Mouse (Mus musculus): ENCODE measurements around the gene Anapc11. TPM values are rescaled to one million over a fixed set of nuclear protein-coding genes. Genes with fewer than 3 reads are reported as not detected.

Gene Anapc11
- polyA plus RNA-seq, 1 experiment from 2014 or later: 267 TPM

DNA sequence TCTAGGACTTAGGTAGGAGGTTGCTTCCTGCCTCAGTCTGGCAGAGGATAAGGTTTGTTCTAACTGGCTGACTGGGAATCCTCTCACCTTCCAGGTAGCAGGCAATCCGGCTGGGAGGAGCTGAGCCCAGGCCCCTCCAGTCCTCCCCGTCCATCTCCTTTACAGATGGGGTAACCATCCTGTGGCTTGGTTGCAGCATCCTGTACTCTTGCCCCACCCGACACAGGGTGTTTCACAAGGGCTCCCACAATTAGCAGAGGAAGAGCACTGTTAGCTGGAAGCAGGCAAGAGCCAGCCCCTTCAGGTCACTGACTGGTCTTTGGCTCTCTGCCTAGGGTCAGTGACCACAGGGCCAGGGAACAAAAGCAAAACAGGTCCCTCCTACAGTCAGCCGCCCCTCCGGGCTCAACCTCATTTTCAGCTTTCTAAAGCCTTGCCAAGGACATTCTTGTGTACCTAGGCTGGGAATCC lies 32.2 kb downstream of the Anapc11 start:
- no peak for ATAC-seq (ENCODE audit: insufficient number of reproducible peaks, insufficient read depth, low FRiP score, low read depth)
- no peaks in the 10 kb centered on the region for H3K27me3 ChIP-seq (ENCODE audit: control insufficient read depth, insufficient read depth, low read length)
- 52% methylated on average over 5 of the region's 5 CpGs for WGBS

DNA sequence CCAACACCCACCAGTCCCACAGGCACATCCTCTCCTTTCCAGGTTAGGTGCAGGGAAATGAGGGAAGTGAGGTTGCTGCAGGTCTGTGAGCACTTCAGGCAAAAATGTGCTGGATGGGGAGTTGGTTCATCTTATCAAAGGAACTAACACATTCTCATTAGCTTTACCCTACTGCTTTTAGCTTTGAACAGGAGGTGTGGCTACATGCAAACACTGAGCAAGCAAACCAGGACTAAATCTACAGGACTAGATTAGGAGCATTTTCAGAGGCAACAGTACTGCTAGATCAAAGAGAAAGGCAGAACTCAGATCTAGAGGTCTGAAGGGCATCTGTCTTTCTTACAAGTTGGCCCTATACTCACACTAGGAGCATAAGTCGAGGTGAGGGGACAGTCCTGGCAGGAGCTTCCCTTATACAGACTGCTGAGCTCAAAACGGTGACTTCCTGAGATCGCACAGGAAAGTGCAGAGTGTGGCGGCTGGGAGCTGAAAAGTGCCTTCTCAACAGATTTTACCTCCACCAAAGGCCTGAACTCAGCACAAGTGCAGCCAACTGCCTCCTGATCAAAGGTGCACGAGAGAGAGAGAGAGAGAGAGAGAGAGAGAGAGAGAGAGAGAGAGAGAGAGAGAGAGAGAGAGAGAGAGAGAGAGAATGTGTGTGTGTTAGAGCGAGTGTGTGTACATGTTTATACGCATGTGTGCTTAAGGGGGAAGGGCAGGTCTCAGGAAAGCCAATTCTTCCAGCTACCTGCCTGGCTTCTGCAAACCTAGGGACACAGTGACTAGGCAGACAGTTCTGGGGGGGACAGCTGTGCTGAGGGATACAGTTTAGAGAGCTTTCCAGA lies 32.9 kb downstream of the Anapc11 start:
- Histone ChIP-seq H3K4me3 (ENCODE audit: low read depth, low read length) (peak overlapping the region; percentile 8; the same call in 1 of the 2 replicates), H3K9me3 (ENCODE audit: control insufficient read depth, low read depth, low read length) (no peaks in the 10 kb centered on the region), H3K36me3 (ENCODE audit: control insufficient read depth, insufficient read depth, low read length) (peaks cover 18% of the 10 kb centered on the region), H3K9ac (replicated peaks; ENCODE audit: low read depth, low read length) (no peak overlapping the region), H3K4me1 (ENCODE audit: control insufficient read depth, insufficient read depth, low read length) (peaks cover 30% of the 10 kb centered on the region), H3K27me3 (ENCODE audit: control insufficient read depth, insufficient read depth, low read length) (no peaks in the 10 kb centered on the region), H3K27ac (ENCODE audit: low read length) (peak overlapping the region; percentile 83; the same call in 1 of the 2 replicates), H3K4me2 (replicated peaks; ENCODE audit: low read depth, low read length) (peak overlapping the region; percentile 81)
- 24% methylated on average over 7 of the region's 7 CpGs for WGBS
- ATAC-seq (ENCODE audit: insufficient number of reproducible peaks, insufficient read depth, low FRiP score, low read depth): no peak

More for the DNA sequence above, 32.2 kb downstream of the Anapc11 start:
- Histone ChIP-seq H3K9ac (replicated peaks; ENCODE audit: low read depth, low read length) (0 out of 2 replicates have a peak overlapping the region, but pooled peaks have one; percentile 7), H3K9me3 (ENCODE audit: control insufficient read depth, low read depth, low read length) (no peaks in the 10 kb centered on the region), H3K27ac (ENCODE audit: low read length) (peak overlapping the region; percentile 83), H3K36me3 (ENCODE audit: control insufficient read depth, insufficient read depth, low read length) (peaks cover 18% of the 10 kb centered on the region), H3K4me3 (ENCODE audit: low read depth, low read length) (no peak overlapping the region), H3K4me1 (ENCODE audit: control insufficient read depth, insufficient read depth, low read length) (peaks cover 31% of the 10 kb centered on the region), H3K4me2 (replicated peaks; ENCODE audit: low read depth, low read length) (peak overlapping the region; percentile 81)

DNA sequence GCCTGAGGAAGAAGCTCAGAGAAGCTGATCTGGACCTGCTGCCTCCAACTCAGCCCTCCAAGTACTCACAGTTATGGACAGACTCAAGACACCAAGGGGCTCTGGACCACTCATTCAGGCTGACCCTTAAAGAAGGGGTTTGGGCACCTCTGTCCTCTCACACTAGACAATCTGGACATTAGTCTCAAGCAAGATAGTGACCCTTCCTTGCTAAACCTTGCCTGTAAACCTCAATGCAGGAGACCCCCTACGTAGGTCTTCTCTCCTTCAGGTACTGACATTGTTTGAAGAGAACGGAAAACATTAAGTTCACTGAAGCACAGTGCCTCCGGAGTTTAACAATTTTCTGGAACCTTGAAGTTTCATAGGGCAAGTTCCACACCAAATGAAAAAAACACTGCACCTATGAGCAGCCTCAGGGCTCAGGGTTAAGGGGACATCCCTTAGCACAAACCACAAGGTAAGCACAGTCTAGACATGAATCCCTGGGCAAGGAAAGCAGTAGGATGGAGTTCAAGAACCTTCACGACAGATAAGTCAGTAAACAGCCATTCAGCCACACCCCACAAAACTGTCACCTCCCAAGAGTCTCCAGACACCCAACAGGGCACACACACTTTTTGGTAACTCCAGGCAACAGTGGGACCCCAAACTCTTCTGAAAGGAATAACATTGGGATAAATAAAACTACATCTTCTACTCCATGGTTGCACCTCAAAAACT lies 33.7 kb downstream of the Anapc11 start:
- Histone ChIP-seq H3K9me3 (ENCODE audit: control insufficient read depth, low read depth, low read length) (no peaks in the 10 kb centered on the region), H3K4me3 (ENCODE audit: low read depth, low read length) (peak overlapping the region; percentile 92), H3K4me1 (ENCODE audit: control insufficient read depth, insufficient read depth, low read length) (peaks cover 30% of the 10 kb centered on the region), H3K27me3 (ENCODE audit: control insufficient read depth, insufficient read depth, low read length) (no peaks in the 10 kb centered on the region), H3K36me3 (ENCODE audit: control insufficient read depth, insufficient read depth, low read length) (peaks cover 15% of the 10 kb centered on the region; the same call in 1 of the 2 replicates), H3K9ac (replicated peaks; ENCODE audit: low read depth, low read length) (peak overlapping the region; percentile 92), H3K27ac (ENCODE audit: low read length) (peak overlapping the region; percentile 86), H3K4me2 (replicated peaks; ENCODE audit: low read depth, low read length) (peak overlapping the region; percentile 81)
- WGBS: 54% methylated on average over 4 of the region's 4 CpGs
- no peak for ATAC-seq (ENCODE audit: insufficient number of reproducible peaks, insufficient read depth, low FRiP score, low read depth)

DNA sequence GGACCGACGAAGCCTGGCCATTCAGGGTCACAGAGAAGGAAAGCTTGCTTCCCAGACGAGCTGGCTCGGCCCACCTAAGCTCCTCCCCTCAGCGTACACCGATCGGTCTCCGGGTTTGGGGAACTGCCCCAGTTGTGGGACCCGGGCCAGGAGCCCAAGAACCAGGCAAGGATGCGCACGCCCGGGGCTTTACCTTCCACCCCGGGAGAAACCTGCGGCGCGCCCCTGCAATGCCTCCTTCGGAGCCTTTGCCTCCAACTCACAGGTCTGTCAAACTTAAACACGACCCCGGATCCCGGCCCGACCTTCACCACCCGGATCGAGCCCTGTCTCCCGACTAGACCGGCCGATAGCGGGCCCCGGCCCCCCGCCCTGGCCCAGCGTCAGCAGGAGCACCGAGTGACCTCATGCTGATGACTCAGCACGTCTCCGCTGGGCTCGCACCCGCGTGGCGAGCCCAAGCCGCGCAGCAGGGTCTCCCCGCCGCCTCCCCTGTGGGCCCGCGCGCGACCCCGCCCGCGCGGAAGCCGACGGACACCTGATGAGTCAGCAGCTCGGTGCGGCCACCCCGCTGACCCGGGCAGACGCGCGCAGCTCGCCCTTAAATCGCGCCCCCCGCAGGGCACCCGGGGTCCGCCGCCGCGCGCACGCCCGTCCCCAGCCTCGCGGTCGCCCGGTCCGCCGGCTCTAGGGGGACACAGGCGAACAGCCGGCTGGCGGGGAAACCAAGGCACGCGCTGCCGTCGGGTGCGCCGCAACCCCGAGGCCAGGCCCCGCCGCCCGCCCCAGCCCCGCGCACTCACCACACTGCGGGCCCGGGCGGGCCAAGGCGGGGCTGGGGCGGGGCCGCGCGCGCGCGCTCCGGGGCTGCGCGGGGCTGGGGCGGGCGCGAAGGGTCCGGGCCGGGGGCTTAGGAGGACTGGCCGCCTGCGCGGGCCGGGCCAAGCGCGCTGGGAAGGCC lies 34.6 kb downstream of the Anapc11 start:
- Histone ChIP-seq H3K27ac (ENCODE audit: low read length) (peak overlapping the region; percentile 86), H3K9me3 (ENCODE audit: control insufficient read depth, low read depth, low read length) (no peaks in the 10 kb centered on the region), H3K4me1 (ENCODE audit: control insufficient read depth, insufficient read depth, low read length) (peaks cover 30% of the 10 kb centered on the region), H3K4me3 (ENCODE audit: low read depth, low read length) (peak overlapping the region; percentile 92), H3K9ac (replicated peaks; ENCODE audit: low read depth, low read length) (peak overlapping the region; percentile 92), H3K36me3 (ENCODE audit: control insufficient read depth, insufficient read depth, low read length) (peaks cover 10% of the 10 kb centered on the region; the same call in 1 of the 2 replicates), H3K4me2 (replicated peaks; ENCODE audit: low read depth, low read length) (peak overlapping the region; percentile 81), H3K27me3 (ENCODE audit: control insufficient read depth, insufficient read depth, low read length) (no peaks in the 10 kb centered on the region)
- peak; percentile 77 for ATAC-seq (ENCODE audit: insufficient number of reproducible peaks, insufficient read depth, low FRiP score, low read depth)
- WGBS: under 1% methylated on average over 99 of the region's 116 CpGs

DNA sequence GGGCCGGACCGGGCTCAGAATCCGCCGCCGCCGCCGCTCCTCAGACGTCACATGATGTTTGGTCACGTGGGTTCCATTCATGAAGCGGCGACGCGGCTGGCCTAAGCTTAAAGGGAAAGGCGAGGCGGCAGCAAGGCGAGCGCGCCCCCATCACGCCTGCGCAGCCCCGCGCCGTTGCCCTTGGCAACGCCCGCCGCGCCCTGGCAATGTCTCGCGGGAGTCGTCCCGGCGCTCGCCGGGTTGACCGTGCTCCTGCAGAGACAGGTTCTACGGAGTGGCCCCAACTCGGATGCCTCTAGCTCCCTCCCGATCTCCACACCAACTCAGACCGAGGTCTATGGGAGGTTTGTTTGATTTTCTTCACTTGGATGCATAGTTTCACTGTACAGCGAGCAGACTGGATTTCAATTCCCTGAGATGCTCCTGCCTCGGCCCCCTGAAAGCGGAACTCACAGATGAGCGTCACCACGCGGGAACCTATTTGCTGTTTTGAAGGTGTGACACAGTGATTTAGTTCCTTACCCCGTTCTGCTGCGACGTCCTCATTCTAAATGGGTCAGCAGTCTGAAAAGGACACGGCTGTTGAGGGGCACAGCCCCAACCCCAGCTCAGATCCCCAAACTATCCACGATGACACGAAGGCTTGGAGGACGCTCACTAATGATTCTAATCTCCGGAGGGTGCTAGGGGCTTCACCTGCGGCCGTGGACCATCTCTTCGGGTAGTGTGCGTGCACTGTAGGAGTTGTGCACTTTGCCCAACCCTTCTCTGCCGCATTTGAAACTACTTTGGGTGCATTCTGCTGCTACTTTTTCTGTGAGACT lies 35.5 kb downstream of the Anapc11 start, which contains the start of gene Mafg:
Gene Mafg, minus strand, starts transcription at position 81 of the 824 bp plus-strand sequence.
- Histone ChIP-seq H3K4me3 (ENCODE audit: low read depth, low read length) (peak within 1 kb of the TSS; percentile 92), H3K27me3 (ENCODE audit: control insufficient read depth, insufficient read depth, low read length) (no peaks in the 10 kb centered on the region), H3K4me1 (ENCODE audit: control insufficient read depth, insufficient read depth, low read length) (peaks cover 30% of the 10 kb centered on the region), H3K4me2 (replicated peaks; ENCODE audit: low read depth, low read length) (peak within 1 kb of the TSS; percentile 81), H3K9ac (replicated peaks; ENCODE audit: low read depth, low read length) (peak within 1 kb of the TSS; percentile 92), H3K9me3 (ENCODE audit: control insufficient read depth, low read depth, low read length) (no peaks in the 10 kb centered on the region), H3K36me3 (ENCODE audit: control insufficient read depth, insufficient read depth, low read length) (peaks cover 8% of the 10 kb centered on the region; the same call in 1 of the 2 replicates), H3K27ac (ENCODE audit: low read length) (peak within 1 kb of the TSS; percentile 86)
- peak; percentile 85 for ATAC-seq (ENCODE audit: insufficient number of reproducible peaks, insufficient read depth, low FRiP score, low read depth)
- WGBS: 12% methylated on average over 58 of the region's 58 CpGs

DNA sequence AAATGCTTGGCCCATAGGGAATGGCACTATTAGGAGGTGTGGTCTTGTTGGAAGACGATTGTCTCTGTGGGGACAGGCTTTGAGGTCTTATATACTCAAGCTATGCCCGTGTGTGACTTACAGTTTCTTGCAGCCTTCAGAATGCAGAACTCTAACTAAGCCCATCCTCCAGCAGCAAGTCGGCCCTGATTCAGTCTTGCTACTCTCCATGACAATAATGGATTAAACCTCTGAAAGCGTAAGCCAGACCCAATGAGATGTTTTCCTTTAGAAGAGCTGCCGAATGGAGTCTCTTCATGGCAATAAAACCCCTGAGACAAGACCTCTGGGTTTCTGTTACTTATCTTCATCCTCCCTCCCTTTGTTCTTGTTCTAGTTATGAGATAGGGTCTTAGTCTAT lies 36.6 kb downstream of the Anapc11 start:
- no peak overlapping the region for H3K4me2 ChIP-seq (replicated peaks; ENCODE audit: low read depth, low read length)
- H3K36me3 ChIP-seq (ENCODE audit: control insufficient read depth, insufficient read depth, low read length): no peaks in the 10 kb centered on the region
- peaks cover 27% of the 10 kb centered on the region for H3K4me1 ChIP-seq (ENCODE audit: control insufficient read depth, insufficient read depth, low read length)
- no peak overlapping the region for H3K9ac ChIP-seq (replicated peaks; ENCODE audit: low read depth, low read length)
- WGBS: 85% methylated on average over 5 of the region's 5 CpGs
- no peak for ATAC-seq (ENCODE audit: insufficient number of reproducible peaks, insufficient read depth, low FRiP score, low read depth)
- no peaks in the 10 kb centered on the region for H3K27me3 ChIP-seq (ENCODE audit: control insufficient read depth, insufficient read depth, low read length)
- no peak overlapping the region for H3K4me3 ChIP-seq (ENCODE audit: low read depth, low read length)
- H3K27ac ChIP-seq (ENCODE audit: low read length): no peak overlapping the region
- H3K9me3 ChIP-seq (ENCODE audit: control insufficient read depth, low read depth, low read length): no peaks in the 10 kb centered on the region

DNA sequence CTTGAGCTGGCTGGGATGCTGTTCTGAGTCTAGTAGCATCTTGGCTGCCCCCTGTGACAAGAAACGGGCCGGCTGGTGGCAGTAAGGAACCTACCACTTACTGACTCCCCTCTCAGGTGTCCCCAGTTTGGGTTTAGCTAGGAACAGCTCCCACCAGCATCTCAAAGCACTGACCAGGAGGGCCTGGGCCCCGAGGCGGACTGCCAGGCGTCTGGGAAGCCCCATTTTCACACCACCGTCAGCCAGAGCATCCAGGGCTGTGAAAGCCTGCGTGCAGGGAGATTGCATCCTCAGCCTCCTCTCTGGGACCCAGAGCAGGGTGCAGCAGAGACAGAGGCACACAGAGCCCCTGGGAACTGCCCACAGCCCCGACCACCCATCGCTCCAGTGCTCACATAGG lies 43.0 kb downstream of the Anapc11 start:
- Histone ChIP-seq H3K9ac (replicated peaks; ENCODE audit: low read depth, low read length) (no peak overlapping the region), H3K36me3 (ENCODE audit: control insufficient read depth, insufficient read depth, low read length) (no peaks in the 10 kb centered on the region), H3K4me1 (ENCODE audit: control insufficient read depth, insufficient read depth, low read length) (peaks cover 13% of the 10 kb centered on the region), H3K27ac (ENCODE audit: low read length) (no peak overlapping the region), H3K9me3 (ENCODE audit: control insufficient read depth, low read depth, low read length) (no peaks in the 10 kb centered on the region), H3K27me3 (ENCODE audit: control insufficient read depth, insufficient read depth, low read length) (no peaks in the 10 kb centered on the region), H3K4me2 (replicated peaks; ENCODE audit: low read depth, low read length) (no peak overlapping the region), H3K4me3 (ENCODE audit: low read depth, low read length) (no peak overlapping the region)
- 58% methylated on average over 9 of the region's 9 CpGs for WGBS
- no peak for ATAC-seq (ENCODE audit: insufficient number of reproducible peaks, insufficient read depth, low FRiP score, low read depth)
